Mouse (Mus musculus) CD4-positive, CD25-positive, alpha-beta regulatory T cell, adult 4 months (primary cell): ENCODE measurements around the gene Dgkg. TPM values are rescaled to one million over a fixed set of nuclear protein-coding genes. Genes with fewer than 3 reads are reported as not detected.

Experiments used
- ATAC-seq: one replicate; pipeline ENCODE4 v1.8.0; 2017
- polyA plus RNA-seq, 2 experiments: library from polyadenylated mRNA; unstranded; fragments of 100-300 nt; shearing (Covaris generic); gene quantifications; one replicate each; pipeline ENCODE4 v1.2.1; 2017

Dgkg gene
- polyA plus RNA-seq, 2 experiments from 2014 or later: 0.80 to 2.1 TPM

- no peak for ATAC-seq
These were observed 13.6 kb downstream of the Dgkg start for GRCm38 (mm10) chr16:22643460-22643859.

- no peak for ATAC-seq
These were observed 14.1 kb downstream of the Dgkg start for GRCm38 (mm10) chr16:22642953-22643352.

GRCm38 (mm10) chr16:22642054-22642453, 15.0 kb downstream of the Dgkg start:
- no peak for ATAC-seq

- ATAC-seq: no peak
These were observed 15.4 kb downstream of the Dgkg start for GRCm38 (mm10) chr16:22641588-22641987.

- ATAC-seq: no peak
These were observed 19.7 kb downstream of the Dgkg start for GRCm38 (mm10) chr16:22637311-22637710.

- no peak for ATAC-seq
These were observed 21.3 kb downstream of the Dgkg start for GRCm38 (mm10) chr16:22635706-22636105.

GRCm38 (mm10) chr16:22633063-22633462, 24.0 kb downstream of the Dgkg start:
- no peak for ATAC-seq

GRCm38 (mm10) chr16:22630351-22630750, 26.7 kb downstream of the Dgkg start:
- no peak for ATAC-seq

- no peak for ATAC-seq
These were observed 27.1 kb downstream of the Dgkg start for GRCm38 (mm10) chr16:22629900-22630299.

GRCm38 (mm10) chr16:22625987-22626386, 31.0 kb downstream of the Dgkg start:
- no peak for ATAC-seq

- ATAC-seq: no peak
These were observed 31.6 kb downstream of the Dgkg start for GRCm38 (mm10) chr16:22625412-22625811.

GRCm38 (mm10) chr16:22622286-22622685, 34.7 kb downstream of the Dgkg start:
- no peak for ATAC-seq

- ATAC-seq: no peak
These were observed 35.6 kb downstream of the Dgkg start for GRCm38 (mm10) chr16:22621299-22621920.

- no peak for ATAC-seq
These were observed 38.5 kb downstream of the Dgkg start for GRCm38 (mm10) chr16:22618424-22619056.

GRCm38 (mm10) chr16:22615805-22616204, 41.2 kb downstream of the Dgkg start:
- no peak for ATAC-seq

- no peak for ATAC-seq
These were observed 43.6 kb downstream of the Dgkg start for GRCm38 (mm10) chr16:22613186-22614073.

GRCm38 (mm10) chr16:22608046-22608445, 49.0 kb downstream of the Dgkg start:
- ATAC-seq: no peak

GRCm38 (mm10) chr16:22606989-22607388, 50.0 kb downstream of the Dgkg start:
- ATAC-seq: no peak

GRCm38 (mm10) chr16:22602399-22602798, 54.6 kb downstream of the Dgkg start:
- no peak for ATAC-seq

- ATAC-seq: no peak
These were observed 55.3 kb downstream of the Dgkg start for GRCm38 (mm10) chr16:22601756-22602155.

GRCm38 (mm10) chr16:22600108-22600699, 56.8 kb downstream of the Dgkg start:
- no peak for ATAC-seq

GRCm38 (mm10) chr16:22598741-22599140, 58.3 kb downstream of the Dgkg start:
- ATAC-seq: no peak

GRCm38 (mm10) chr16:22596394-22596793, 60.6 kb downstream of the Dgkg start:
- no peak for ATAC-seq
